Mouse (Mus musculus) megakaryocyte, embryonic 14.5 days (primary cell): Measurements from ENCODE around the gene Gm37240. TPM values are rescaled to one million over a fixed set of nuclear protein-coding genes. Genes with fewer than 3 reads are reported as not detected.

Experiments
- H3K27me3 ChIP-seq: replicated peaks from 2 replicates; pipeline ENCODE3; 2012; ENCODE audit warnings: inconsistent platforms
- H3K36me3 ChIP-seq: replicated peaks from 2 replicates; pipeline ENCODE3; 2012; ENCODE audit warnings: low read length, inconsistent platforms, mixed read lengths
- H3K4me1 ChIP-seq: 2 replicates; pipeline ENCODE4 v1.6.1; 2012; ENCODE audit warnings: inconsistent platforms
- H3K4me3 ChIP-seq: replicated peaks from 2 replicates; pipeline ENCODE3; 2012; ENCODE audit warnings: moderate library complexity, mild to moderate bottlenecking, inconsistent platforms
- H3K9me3 ChIP-seq: 2 replicates; pipeline ENCODE4 v1.6.1; 2012; ENCODE audit warnings: inconsistent platforms
- FLI1 ChIP-seq: IDR thresholded peaks from 2 replicates; pipeline ENCODE4 v1.6.1; 2012; ENCODE audit warnings: low read length, inconsistent platforms, mixed read lengths
- GATA1 ChIP-seq: IDR thresholded peaks from 3 replicates; pipeline ENCODE4 v1.6.1; 2012; ENCODE audit warnings: mixed read lengths, low read length, inconsistent platforms, borderline replicate concordance
- polyA plus RNA-seq: library from polyadenylated mRNA; stranded (reverse); fragments of >175 nt; gene quantifications from 2 replicates; pipeline ENCODE4 v1.2.3, GENCODE M21; 2012; ENCODE audit warnings: low replicate concordance; ENCODE audit not compliant: insufficient read depth

The Gm37240 gene
- polyA plus RNA-seq, 1 experiment = not detected

DNA sequence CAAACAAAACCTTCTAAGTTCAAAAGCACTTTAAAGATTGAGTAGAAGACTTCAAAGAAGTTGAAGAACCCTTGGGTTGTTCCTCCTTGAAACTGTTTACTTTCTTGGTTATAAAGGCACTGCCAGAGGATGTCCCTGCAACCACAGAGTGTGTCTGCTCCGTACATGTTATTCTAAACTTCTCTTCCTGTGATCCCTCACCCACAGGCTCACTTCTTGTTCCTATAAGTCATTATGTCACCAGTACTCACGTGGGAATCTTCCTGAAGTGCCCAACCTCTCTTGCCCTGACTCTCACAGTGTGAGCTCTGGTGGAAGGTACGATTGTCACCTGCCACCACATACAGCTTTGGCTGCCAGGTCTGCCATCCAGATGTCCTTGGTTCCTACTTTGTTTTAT lies 1265.3 kb downstream of the Gm37240 start:
- TF ChIP-seq FLI1 = no peak
- no peak for TF ChIP-seq GATA1
- peaks cover 47% of the 10 kb centered on the region for H3K27me3 ChIP-seq

DNA sequence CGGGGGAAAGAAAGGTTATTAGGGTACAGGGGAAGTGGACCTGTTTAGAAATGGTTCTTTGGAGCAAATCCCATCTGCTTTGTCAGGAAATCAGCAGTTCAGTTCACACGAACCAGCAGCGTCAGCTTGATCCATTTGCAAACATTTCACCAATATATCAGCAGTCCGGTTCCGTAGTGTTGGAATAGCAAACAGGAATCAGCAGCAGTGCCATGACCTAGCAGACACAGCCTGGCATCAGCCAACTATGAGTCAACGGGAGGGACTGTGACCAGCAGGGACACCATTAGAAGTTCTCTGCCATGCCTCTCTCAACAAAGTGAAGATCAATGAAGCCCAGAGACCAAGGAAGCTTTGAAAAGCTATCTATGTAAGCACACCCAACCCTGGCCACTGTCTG lies 1267.6 kb downstream of the Gm37240 start:
- TF ChIP-seq GATA1 (no peak), FLI1 (no peak)
- peaks cover 17% of the 10 kb centered on the region for H3K4me1 ChIP-seq
- H3K27me3 ChIP-seq = peaks cover 47% of the 10 kb centered on the region
- H3K4me3 ChIP-seq = no peak overlapping the region
- H3K9me3 ChIP-seq = peaks cover 16% of the 10 kb centered on the region
- H3K36me3 ChIP-seq = no peaks in the 10 kb centered on the region

More for the DNA sequence above, 1265.3 kb downstream of the Gm37240 start:
- no peaks in the 10 kb centered on the region for H3K36me3 ChIP-seq
- peaks cover 13% of the 10 kb centered on the region for H3K9me3 ChIP-seq
- peaks cover 14% of the 10 kb centered on the region for H3K4me1 ChIP-seq
- H3K4me3 ChIP-seq = no peak overlapping the region

DNA sequence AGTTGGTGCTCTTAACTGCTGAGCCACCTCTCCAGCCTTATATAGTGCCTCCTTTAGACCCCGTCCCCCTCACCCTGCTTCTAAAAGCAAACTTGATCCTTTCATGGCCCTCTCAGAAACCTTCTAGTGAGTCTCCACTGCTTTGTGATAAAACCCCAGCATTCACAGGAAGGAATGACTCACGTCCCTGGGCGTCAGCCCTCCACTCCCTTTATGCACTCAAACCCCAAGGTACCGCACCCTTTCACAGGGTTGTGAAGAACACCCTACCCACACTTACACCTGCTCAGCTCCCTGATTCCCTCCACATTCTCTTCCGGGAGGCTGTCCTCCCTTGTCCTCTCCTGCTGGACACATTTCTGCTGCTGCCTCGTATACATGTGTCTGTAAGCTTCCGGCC lies 1268.3 kb downstream of the Gm37240 start:
- TF ChIP-seq GATA1 (no peak), FLI1 (no peak)
- Histone ChIP-seq H3K4me1 (peaks cover 17% of the 10 kb centered on the region), H3K4me3 (no peak overlapping the region), H3K36me3 (no peaks in the 10 kb centered on the region), H3K27me3 (peaks cover 41% of the 10 kb centered on the region), H3K9me3 (peaks cover 21% of the 10 kb centered on the region)

- H3K27me3 ChIP-seq = peaks cover 37% of the 10 kb centered on the region
- no peaks in the 10 kb centered on the region for H3K36me3 ChIP-seq
- peaks cover 21% of the 10 kb centered on the region for H3K9me3 ChIP-seq
- H3K4me1 ChIP-seq = peaks cover 17% of the 10 kb centered on the region
- TF ChIP-seq GATA1 (no peak), FLI1 (no peak)
- no peak overlapping the region for H3K4me3 ChIP-seq
These were observed 1268.7 kb downstream of the Gm37240 start for GRCm38 (mm10) chr3:84618627-84619026.

DNA sequence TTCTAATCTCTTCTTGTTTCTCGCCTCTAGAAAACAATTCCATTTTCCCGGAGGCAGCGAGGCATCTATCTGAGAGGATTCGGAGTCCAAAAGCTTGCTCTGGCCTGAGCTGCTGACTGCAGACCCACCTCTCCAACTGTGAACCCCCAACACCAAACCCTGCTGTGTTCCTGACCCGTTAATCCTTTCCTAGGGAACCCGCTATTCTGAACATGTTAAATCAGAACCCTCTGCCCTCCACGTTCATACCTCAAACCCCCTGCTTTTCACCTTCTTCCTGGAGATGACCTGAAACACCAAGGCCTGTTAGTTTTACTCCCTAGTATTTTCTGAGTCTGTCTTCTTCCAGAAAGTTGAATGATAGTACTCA lies 1271.5 kb downstream of the Gm37240 start:
- H3K27me3 ChIP-seq = peaks cover 32% of the 10 kb centered on the region
- no peaks in the 10 kb centered on the region for H3K36me3 ChIP-seq
- H3K4me1 ChIP-seq = peaks cover 6% of the 10 kb centered on the region
- peaks cover 43% of the 10 kb centered on the region for H3K9me3 ChIP-seq
- H3K4me3 ChIP-seq = no peak overlapping the region
- TF ChIP-seq FLI1 (no peak), GATA1 (no peak)

DNA sequence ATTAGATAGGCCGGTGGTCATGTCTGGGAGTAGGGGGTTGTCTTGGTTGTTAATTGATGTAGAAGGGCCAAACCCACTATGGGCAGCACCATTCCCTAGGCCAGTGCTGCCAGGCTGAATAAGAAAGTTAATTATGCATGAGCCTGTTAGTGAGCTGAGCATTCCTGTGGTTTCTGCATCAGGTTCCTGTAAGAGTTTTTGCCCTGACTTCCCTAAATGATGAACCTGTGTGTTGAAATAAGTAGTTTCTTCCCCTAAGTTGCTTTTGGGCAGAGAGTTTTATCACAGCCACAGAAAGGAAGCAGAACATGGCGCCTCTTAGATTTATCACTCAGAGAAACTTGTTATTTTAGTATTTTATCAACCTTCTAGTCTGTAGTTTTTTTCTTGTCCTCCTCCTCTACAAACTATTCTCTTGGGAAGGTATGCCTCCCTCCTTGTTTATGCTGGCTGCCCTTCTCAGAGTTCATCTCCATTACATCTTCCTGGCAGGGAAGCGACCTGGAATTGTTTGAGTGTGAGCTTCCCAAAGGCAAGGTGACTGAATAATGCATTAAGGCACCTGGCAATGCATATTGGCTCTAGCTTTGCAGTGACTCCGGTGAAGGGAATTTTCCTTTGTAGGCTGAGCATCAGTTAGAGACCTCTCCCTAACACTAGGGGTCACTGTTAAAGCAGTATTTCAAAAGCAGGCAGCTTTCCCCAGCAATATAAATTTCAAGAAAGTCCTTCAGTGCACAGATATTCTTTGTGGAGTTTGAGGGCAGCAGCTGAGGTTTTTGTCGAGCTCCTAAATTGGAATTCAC lies 1272.1 kb downstream of the Gm37240 start:
- no peak for TF ChIP-seq FLI1
- no peak for TF ChIP-seq GATA1
- H3K4me1 ChIP-seq = peaks cover 6% of the 10 kb centered on the region
- H3K36me3 ChIP-seq = no peaks in the 10 kb centered on the region
- H3K27me3 ChIP-seq = peaks cover 31% of the 10 kb centered on the region
- no peak overlapping the region for H3K4me3 ChIP-seq
- H3K9me3 ChIP-seq = peaks cover 47% of the 10 kb centered on the region

DNA sequence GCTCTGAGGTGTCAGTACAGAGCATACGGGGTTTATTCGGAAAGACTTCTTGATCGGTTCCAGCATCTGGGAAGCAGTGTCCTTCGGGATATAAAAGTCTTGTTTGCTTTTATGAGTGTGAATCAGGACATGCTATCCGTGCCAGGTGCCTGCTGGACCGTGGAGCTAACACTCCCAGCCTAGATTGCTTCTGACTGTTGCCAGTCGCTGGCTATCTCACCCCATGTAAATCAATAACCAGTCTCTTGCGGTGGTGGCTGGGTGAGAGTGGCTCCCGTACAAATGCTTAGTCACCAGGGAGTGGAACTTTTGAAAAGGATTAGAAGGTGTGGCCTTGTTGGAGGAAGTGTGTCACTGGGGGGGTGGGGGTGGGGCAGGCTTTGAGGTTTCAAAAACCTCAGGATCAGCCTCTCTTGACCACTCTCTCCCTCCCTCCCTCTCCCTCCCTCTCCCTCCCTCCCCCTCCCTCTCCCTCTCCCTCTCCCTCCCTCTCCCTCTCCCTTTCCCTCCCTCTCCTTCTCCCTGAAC lies 1277.1 kb downstream of the Gm37240 start:
- peaks cover 6% of the 10 kb centered on the region for H3K27me3 ChIP-seq
- TF ChIP-seq GATA1 (no peak), FLI1 (no peak)
- no peaks in the 10 kb centered on the region for H3K36me3 ChIP-seq
- peaks cover 13% of the 10 kb centered on the region for H3K4me1 ChIP-seq
- no peak overlapping the region for H3K4me3 ChIP-seq
- H3K9me3 ChIP-seq = peaks cover 49% of the 10 kb centered on the region

DNA sequence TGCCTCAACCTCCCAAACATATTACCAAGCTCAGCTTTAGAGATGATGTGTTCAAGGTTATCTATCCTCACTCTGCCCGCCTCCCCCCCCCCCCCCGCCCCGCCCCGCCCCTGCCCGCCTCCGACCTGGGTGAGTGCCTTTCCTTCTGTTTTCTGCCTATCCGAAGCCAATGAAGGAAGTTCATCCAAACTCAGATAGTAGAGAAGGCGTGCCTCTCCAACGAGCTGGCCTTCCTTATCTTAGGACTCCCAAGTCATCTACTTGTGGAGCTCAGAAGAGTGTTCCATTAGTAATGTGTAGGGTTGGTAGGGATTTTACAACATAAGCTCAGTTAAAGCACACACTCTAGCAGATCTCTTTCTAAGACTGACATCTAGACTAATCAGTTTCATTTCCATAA lies 1284.1 kb downstream of the Gm37240 start:
- peaks cover 24% of the 10 kb centered on the region for H3K4me1 ChIP-seq
- H3K4me3 ChIP-seq = no peak overlapping the region
- TF ChIP-seq GATA1 (no peak), FLI1 (no peak)
- H3K36me3 ChIP-seq = no peaks in the 10 kb centered on the region
- peaks cover 14% of the 10 kb centered on the region for H3K9me3 ChIP-seq
- peaks cover 4% of the 10 kb centered on the region for H3K27me3 ChIP-seq

DNA sequence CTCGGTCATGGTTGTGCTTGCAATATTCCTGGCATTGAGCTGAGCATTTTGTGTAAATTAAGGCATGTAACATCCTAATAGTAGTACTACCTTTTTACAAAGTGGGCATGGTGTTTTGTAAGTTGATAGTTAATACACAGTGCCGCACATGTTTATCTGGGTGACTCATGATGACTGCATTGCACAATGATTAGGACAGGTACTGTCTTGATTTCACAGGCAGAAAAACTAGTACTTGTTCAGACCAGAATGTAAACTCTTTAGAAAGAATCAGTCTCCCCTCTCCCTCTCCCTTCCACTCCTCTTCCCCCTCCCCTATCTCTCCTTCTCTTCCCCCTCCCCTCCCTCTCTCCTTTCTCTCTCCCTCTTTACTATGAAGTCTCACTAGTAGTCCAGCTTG lies 1284.6 kb downstream of the Gm37240 start:
- peaks cover 26% of the 10 kb centered on the region for H3K4me1 ChIP-seq
- no peak overlapping the region for H3K4me3 ChIP-seq
- H3K9me3 ChIP-seq = peaks cover 14% of the 10 kb centered on the region
- TF ChIP-seq GATA1 (no peak), FLI1 (no peak)
- H3K27me3 ChIP-seq = peaks cover 7% of the 10 kb centered on the region
- no peaks in the 10 kb centered on the region for H3K36me3 ChIP-seq

- H3K4me3 ChIP-seq = no peak overlapping the region
- TF ChIP-seq FLI1 = no peak
- TF ChIP-seq GATA1 = no peak
- no peaks in the 10 kb centered on the region for H3K36me3 ChIP-seq
- H3K9me3 ChIP-seq = peaks cover 14% of the 10 kb centered on the region
- H3K4me1 ChIP-seq = peaks cover 25% of the 10 kb centered on the region
- H3K27me3 ChIP-seq = peaks cover 13% of the 10 kb centered on the region
These were observed 1285.3 kb downstream of the Gm37240 start for GRCm38 (mm10) chr3:84601870-84602495.

DNA sequence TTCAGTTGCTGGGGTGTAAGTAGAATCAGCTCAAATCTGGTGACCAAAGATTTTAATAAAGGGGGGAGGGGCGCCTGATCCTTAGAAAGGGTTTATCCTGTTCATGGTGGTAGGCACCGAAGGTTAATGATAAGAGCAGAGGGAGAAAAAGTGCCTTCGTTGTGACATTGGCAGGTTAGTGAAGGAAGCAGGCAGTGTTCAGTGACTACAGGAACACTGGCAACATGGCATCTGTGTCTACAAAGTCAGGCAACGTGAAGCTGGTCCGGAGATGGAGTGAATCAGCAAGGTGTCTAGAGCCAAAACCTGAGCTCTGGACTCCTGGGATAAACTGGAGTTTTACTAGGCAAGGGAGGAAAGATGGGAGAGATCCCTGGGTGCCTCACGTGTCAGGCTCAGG lies 1288.6 kb downstream of the Gm37240 start:
- H3K9me3 ChIP-seq = no peaks in the 10 kb centered on the region; the same call in 1 of the 2 replicates
- no peak for TF ChIP-seq GATA1
- TF ChIP-seq FLI1 = no peak
- peaks cover 23% of the 10 kb centered on the region for H3K27me3 ChIP-seq
- no peaks in the 10 kb centered on the region for H3K36me3 ChIP-seq
- no peak overlapping the region for H3K4me3 ChIP-seq
- peaks cover 34% of the 10 kb centered on the region for H3K4me1 ChIP-seq
